Mouse (Mus musculus) midbrain, embryonic 13.5 days (tissue): Measurements from ENCODE around the gene Gm128. TPM values are rescaled to one million over a fixed set of nuclear protein-coding genes. Genes with fewer than 3 reads are reported as not detected.

Experiments used
- ATAC-seq: fragments of 200-750 bp; cut with Nextera tagmentation; 2 replicates; pipeline ENCODE4 v1.8.0; 2017; ENCODE audit warnings: mild to moderate bottlenecking, moderate TSS enrichment, moderate library complexity
- H3K27ac ChIP-seq: fragments of 300-500 bp; sonication (generic); 2 replicates; pipeline ENCODE4 v1.5.1; 2015; ENCODE audit warnings: inconsistent platforms, mild to moderate bottlenecking, moderate library complexity
- H3K27me3 ChIP-seq: fragments of 300-500 bp; sonication (generic); 2 replicates; pipeline ENCODE4 v1.6.1; 2015; ENCODE audit warnings: mild to moderate bottlenecking, inconsistent platforms
- H3K36me3 ChIP-seq: fragments of 300-500 bp; sonication (generic); 2 replicates; pipeline ENCODE4 v1.6.1; 2015; ENCODE audit warnings: mild to moderate bottlenecking, inconsistent platforms
- H3K4me1 ChIP-seq: fragments of 300-500 bp; sonication (generic); replicated peaks from 2 replicates; pipeline ENCODE4 v1.6.1; 2015; ENCODE audit warnings: inconsistent platforms
- H3K4me2 ChIP-seq: fragments of 300-500 bp; sonication (generic); replicated peaks from 2 replicates; pipeline ENCODE4 v1.6.1; 2015; ENCODE audit warnings: moderate library complexity, mild to moderate bottlenecking, inconsistent platforms
- H3K4me3 ChIP-seq: fragments of 300-500 bp; sonication (generic); replicated peaks from 2 replicates; pipeline ENCODE4 v1.5.1; 2015; ENCODE audit warnings: mild to moderate bottlenecking, inconsistent platforms
- H3K9ac ChIP-seq: fragments of 300-500 bp; sonication (generic); replicated peaks from 2 replicates; pipeline ENCODE4 v1.6.1; 2015; ENCODE audit warnings: mild to moderate bottlenecking, inconsistent platforms
- H3K9me3 ChIP-seq: fragments of 300-500 bp; sonication (generic); 2 replicates; pipeline ENCODE4 v1.6.1; 2016; ENCODE audit warnings: mild to moderate bottlenecking, inconsistent platforms
- WGBS: fragments of 180-500 bp; shearing (Covaris S2); methylation state at CpG from one replicate; pipeline ENCODE4 v1.1.7; 2015; 5-methylcytosine and 5-hydroxymethylcytosine counted together
- polyA plus RNA-seq: library from polyadenylated mRNA; unstranded; fragments of >200 nt; fragmentation: Nextera tagmentation; extraction: Ambion mirVana; gene quantifications from 2 replicates; pipeline ENCODE4 v1.2.1, GENCODE M21; 2015

Gene Gm128
- polyA plus RNA-seq, 1 experiment from 2014 or later = 0.26 TPM

- Histone ChIP-seq H3K4me3 (no peak overlapping the region), H3K4me2 (no peak overlapping the region), H3K9me3 (no peaks in the 10 kb centered on the region), H3K9ac (no peak overlapping the region), H3K36me3 (peaks cover 76% of the 10 kb centered on the region), H3K27me3 (no peaks in the 10 kb centered on the region), H3K4me1 (no peaks in the 10 kb centered on the region), H3K27ac (no peak overlapping the region)
- ATAC-seq = no peak
- 92% methylated on average over 6 of the region's 6 CpGs for WGBS
Observed at GRCm38 (mm10) chr3:95203880-95204279, 37.5 kb downstream of the Gm128 start.

GRCm38 (mm10) chr3:95200562-95200961 is 40.8 kb downstream of the Gm128 start:
- H3K36me3 ChIP-seq = peaks cover 76% of the 10 kb centered on the region
- no peak overlapping the region for H3K4me3 ChIP-seq
- WGBS = 80% methylated on average over 2 of the region's 2 CpGs

GRCm38 (mm10) chr3:95200132-95200531 is 41.3 kb downstream of the Gm128 start:
- Histone ChIP-seq H3K9me3 (no peaks in the 10 kb centered on the region), H3K9ac (no peak overlapping the region), H3K36me3 (peaks cover 77% of the 10 kb centered on the region), H3K4me1 (no peaks in the 10 kb centered on the region), H3K4me2 (no peak overlapping the region), H3K27me3 (no peaks in the 10 kb centered on the region), H3K27ac (no peak overlapping the region), H3K4me3 (no peak overlapping the region)
- WGBS = 72% methylated on average over 7 of the region's 7 CpGs
- no peak for ATAC-seq

More at GRCm38 (mm10) chr3:95200562-95200961, 40.8 kb downstream of the Gm128 start:
- no peaks in the 10 kb centered on the region for H3K4me1 ChIP-seq
- H3K27ac ChIP-seq = no peak overlapping the region
- no peaks in the 10 kb centered on the region for H3K27me3 ChIP-seq
- no peaks in the 10 kb centered on the region for H3K9me3 ChIP-seq
- H3K9ac ChIP-seq = no peak overlapping the region
- no peak overlapping the region for H3K4me2 ChIP-seq
- no peak for ATAC-seq

DNA sequence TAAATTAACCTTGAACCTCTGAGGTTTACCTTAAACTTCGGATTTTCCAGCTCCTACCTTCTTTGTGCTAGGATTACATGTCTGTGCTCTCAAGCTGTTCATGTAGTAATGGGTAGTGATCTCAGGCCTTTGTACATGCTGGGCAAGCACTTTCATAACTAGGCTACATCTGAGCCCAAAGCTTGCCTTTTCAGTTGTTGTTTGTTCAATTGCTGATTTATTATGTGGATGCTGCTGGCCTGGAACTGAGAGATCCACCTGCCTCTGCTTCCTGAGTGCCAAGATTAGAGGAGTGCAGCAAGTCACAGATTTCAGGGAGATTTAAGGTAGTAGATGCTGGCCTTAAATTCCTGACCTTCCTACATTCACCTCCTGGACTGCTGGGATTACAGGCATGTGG is 42.3 kb downstream of the Gm128 start:
- Histone ChIP-seq H3K36me3 (peaks cover 76% of the 10 kb centered on the region), H3K9me3 (no peaks in the 10 kb centered on the region), H3K4me3 (no peak overlapping the region), H3K27ac (no peak overlapping the region), H3K4me1 (no peaks in the 10 kb centered on the region), H3K4me2 (no peak overlapping the region), H3K9ac (no peak overlapping the region), H3K27me3 (no peaks in the 10 kb centered on the region)
- no peak for ATAC-seq
- WGBS = 73% methylated on average over 1 of the region's 1 CpGs

- Histone ChIP-seq H3K9me3 (no peaks in the 10 kb centered on the region), H3K4me1 (no peaks in the 10 kb centered on the region), H3K36me3 (peaks cover 57% of the 10 kb centered on the region), H3K4me3 (no peak overlapping the region), H3K4me2 (no peak overlapping the region), H3K27ac (no peak overlapping the region), H3K9ac (no peak overlapping the region), H3K27me3 (no peaks in the 10 kb centered on the region)
- ATAC-seq = no peak
- WGBS = 84% methylated on average over 2 of the region's 2 CpGs
Observed at GRCm38 (mm10) chr3:95195772-95196171, 45.6 kb downstream of the Gm128 start.

GRCm38 (mm10) chr3:95194721-95195135 is 46.7 kb downstream of the Gm128 start:
- Histone ChIP-seq H3K4me1 (no peaks in the 10 kb centered on the region), H3K36me3 (peaks cover 59% of the 10 kb centered on the region), H3K27me3 (no peaks in the 10 kb centered on the region), H3K9ac (no peak overlapping the region), H3K9me3 (no peaks in the 10 kb centered on the region), H3K4me2 (no peak overlapping the region), H3K27ac (no peak overlapping the region), H3K4me3 (no peak overlapping the region)
- WGBS = 87% methylated on average over 6 of the region's 6 CpGs
- no peak for ATAC-seq

Other genes with a start within 250 kb of the Gm128 start
- gene Zfp687, start 226.2 kb downstream of the Gm128 start, polyA plus RNA-seq = 26.2 and 28.1 TPM in 2 replicates
- gene Psmd4, start 199.0 kb downstream of the Gm128 start, polyA plus RNA-seq = 293 and 295 TPM in 2 replicates
- gene Pip5k1a, start 134.7 kb downstream of the Gm128 start, polyA plus RNA-seq = 19.9 and 20.5 TPM in 2 replicates
- 256 and 262 TPM in 2 replicates for gene Vps72, start 130.6 kb downstream of the Gm128 start, polyA plus RNA-seq
- gene Tmod4, start 117.1 kb downstream of the Gm128 start, polyA plus RNA-seq = 1.0 and 1.8 TPM in 2 replicates
- 99.2 and 103 TPM in 2 replicates for gene Scnm1, start 107.6 kb downstream of the Gm128 start, polyA plus RNA-seq
- 36.2 and 38.1 TPM in 2 replicates for gene Lysmd1, start 107.5 kb downstream of the Gm128 start, polyA plus RNA-seq
- 2.3 and 2.8 TPM in 2 replicates for gene Tnfaip8l2, start 99.2 kb downstream of the Gm128 start, polyA plus RNA-seq
- gene Sema6c, start 81.1 kb downstream of the Gm128 start, polyA plus RNA-seq = 23.4 and 37.6 TPM in 2 replicates
- 5.5 and 5.7 TPM in 2 replicates for gene Gabpb2, start 23.7 kb downstream of the Gm128 start, polyA plus RNA-seq
- gene Cdc42se1, start 12.9 kb downstream of the Gm128 start, polyA plus RNA-seq = 66.8 and 68.4 TPM in 2 replicates
- gene Mllt11, start 9.4 kb downstream of the Gm128 start, polyA plus RNA-seq = 253 and 276 TPM in 2 replicates
- 0.17 TPM in 1 of 2 replicates, not detected in the other for gene Bnipl, start 9.6 kb upstream of the Gm128 start, polyA plus RNA-seq
- 47.5 and 50.5 TPM in 2 replicates for gene Mindy1, start 39.7 kb upstream of the Gm128 start, polyA plus RNA-seq
- 46.4 and 50.1 TPM in 2 replicates for gene Prune1, start 40.5 kb upstream of the Gm128 start, polyA plus RNA-seq
- 0.58 and 0.63 TPM in 2 replicates for gene Anxa9, start 65.6 kb upstream of the Gm128 start, polyA plus RNA-seq
- gene Cers2, start 73.2 kb upstream of the Gm128 start, polyA plus RNA-seq = 91.3 and 93.8 TPM in 2 replicates
- 45.7 and 49.9 TPM in 2 replicates for gene Setdb1, start 115.6 kb upstream of the Gm128 start, polyA plus RNA-seq
- gene 4930558C23Rik, start 161.2 kb upstream of the Gm128 start, polyA plus RNA-seq = not detected in 2 replicates
- 22.5 and 26.1 TPM in 2 replicates for gene Arnt, start 192.8 kb upstream of the Gm128 start, polyA plus RNA-seq